Mouse (Mus musculus) lung, postnatal 0 days (tissue): Measurements from ENCODE around the gene Mtr.

Experiments used
- CTCF ChIP-seq: IDR thresholded peaks from 2 replicates; pipeline ENCODE4 v1.5.1; 2016; ENCODE audit warnings: antibody characterized with exemption, mild to moderate bottlenecking
- EP300 ChIP-seq: IDR thresholded peaks from 2 replicates; pipeline ENCODE4 v1.6.1; 2016; ENCODE audit warnings: antibody characterized with exemption, mild to moderate bottlenecking, control low read depth

DNA sequence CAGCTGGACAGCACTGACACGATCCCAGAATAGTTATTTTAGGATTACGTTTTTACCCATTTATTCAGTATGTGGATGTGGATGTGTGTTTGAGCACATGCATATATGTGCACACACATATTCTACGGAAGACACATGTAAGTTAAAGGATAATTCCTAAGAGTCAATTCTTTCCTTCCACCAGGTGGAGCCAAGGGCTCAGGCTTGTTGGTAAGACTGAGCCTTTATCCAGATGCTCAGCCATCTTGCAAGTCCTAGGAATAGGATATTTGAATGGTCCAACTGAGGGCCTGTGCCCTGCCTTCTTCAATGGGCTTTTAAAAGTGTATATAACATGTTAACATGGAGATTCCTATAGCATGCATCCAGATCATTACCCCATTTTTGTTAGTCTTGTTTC lies 38.8 kb upstream of the Mtr start:
- TF ChIP-seq CTCF (peak; percentile 72), EP300 (no peak)
